ENCODE assay signal across 7 mouse cellular contexts in genomic region chr17:56009962-56010240, GRCm38 (mm10). TPM values are rescaled to one million over a fixed set of nuclear protein-coding genes. Genes with fewer than 3 reads are reported as not detected.
DNase-seq lines count a peak whose midpoint lies in the region; ATAC-seq and TF ChIP-seq lines count a peak whose summit lies in the region.

No protein-coding gene starts in this region.

- TF ChIP-seq POLR2A in limb, embryonic 14.5 days (IDR thresholded peaks at IDR 0.05; ENCODE audit: borderline replicate concordance, extremely low read depth, insufficient read depth, insufficient read length): no peak

- no peaks in the 10 kb centered on the region for H3K27me3 ChIP-seq in lung, embryonic 15.5 days
- H3K27me3 ChIP-seq in forebrain, embryonic 12.5 days: peaks cover 5% of the 10 kb centered on the region; the same call in 1 of the 2 replicates
- no peaks in the 10 kb centered on the region for H3K27me3 ChIP-seq in limb, embryonic 14.5 days (ENCODE audit: control insufficient read depth, insufficient read depth, low read length)
- no peaks in the 10 kb centered on the region for H3K27me3 ChIP-seq in stomach, embryonic 15.5 days (replicated peaks)

- H3K9ac ChIP-seq in lung, embryonic 15.5 days: peak overlapping the region; percentile 83
- peak overlapping the region; percentile 83 for H3K9ac ChIP-seq in forebrain, embryonic 12.5 days
- peak overlapping the region; percentile 72 for H3K9ac ChIP-seq in limb, embryonic 14.5 days (ENCODE audit: low read depth, low read length, severe bottlenecking)
- H3K9ac ChIP-seq in stomach, embryonic 15.5 days: peak overlapping the region; percentile 83; the same call in 1 of the 2 replicates

- H3K9me3 ChIP-seq in lung, embryonic 15.5 days: no peaks in the 10 kb centered on the region
- no peaks in the 10 kb centered on the region for H3K9me3 ChIP-seq in forebrain, embryonic 12.5 days
- no peaks in the 10 kb centered on the region for H3K9me3 ChIP-seq in limb, embryonic 14.5 days (ENCODE audit: control insufficient read depth, low read length)
- H3K9me3 ChIP-seq in stomach, embryonic 15.5 days: no peaks in the 10 kb centered on the region

- H3K36me3 ChIP-seq in lung, embryonic 15.5 days: peaks cover 26% of the 10 kb centered on the region
- H3K36me3 ChIP-seq in forebrain, embryonic 12.5 days (replicated peaks): peaks cover 38% of the 10 kb centered on the region
- H3K36me3 ChIP-seq in limb, embryonic 14.5 days (ENCODE audit: control insufficient read depth, insufficient read depth, low read length): peaks cover 27% of the 10 kb centered on the region
- H3K36me3 ChIP-seq in stomach, embryonic 15.5 days: peaks cover 17% of the 10 kb centered on the region; the same call in 1 of the 2 replicates

- H3K27ac ChIP-seq in lung, embryonic 15.5 days: peak overlapping the region; percentile 91; the same call in 1 of the 2 replicates
- peak overlapping the region; percentile 97 for H3K27ac ChIP-seq in forebrain, embryonic 12.5 days
- H3K27ac ChIP-seq in limb, embryonic 14.5 days (replicated peaks; ENCODE audit: low read depth, low read length): no peak overlapping the region
- 0 out of 2 replicates have a peak overlapping the region, but pooled peaks have one; percentile 92 for H3K27ac ChIP-seq in stomach, embryonic 15.5 days

- peak overlapping the region; percentile 96 for H3K4me3 ChIP-seq in lung, embryonic 15.5 days
- peak overlapping the region; percentile 78 for H3K4me3 ChIP-seq in forebrain, embryonic 12.5 days (replicated peaks)
- H3K4me3 ChIP-seq in limb, embryonic 14.5 days (replicated peaks; ENCODE audit: low read length): peak overlapping the region; percentile 82
- H3K4me3 ChIP-seq in stomach, embryonic 15.5 days (replicated peaks): peak overlapping the region; percentile 98

- WGBS in lung, embryonic 15.5 days: 25% methylated on average over 2 of the region's 2 CpGs
- WGBS in forebrain, embryonic 12.5 days: 42% methylated on average over 2 of the region's 2 CpGs
- 31% methylated on average over 2 of the region's 2 CpGs for WGBS in limb, embryonic 14.5 days
- 41% methylated on average over 2 of the region's 2 CpGs for WGBS in stomach, embryonic 15.5 days

- ATAC-seq in lung, embryonic 15.5 days (ENCODE audit: borderline replicate concordance, extremely low read depth, low FRiP score, low TSS enrichment): no peak
- ATAC-seq in forebrain, embryonic 12.5 days (ENCODE audit: low FRiP score): no peak
- no peak for ATAC-seq in limb, embryonic 14.5 days (ENCODE audit: low FRiP score, low read depth)
- no peak for ATAC-seq in stomach, embryonic 15.5 days (ENCODE audit: insufficient read depth, low FRiP score, low read depth)
- no peak for ATAC-seq in cerebellum, adult (ENCODE audit: insufficient number of reproducible peaks, low FRiP score, low TSS enrichment)

- peaks cover 23% of the 10 kb centered on the region for H3K4me1 ChIP-seq in lung, embryonic 15.5 days
- H3K4me1 ChIP-seq in forebrain, embryonic 12.5 days: peaks cover 36% of the 10 kb centered on the region
- peaks cover 14% of the 10 kb centered on the region for H3K4me1 ChIP-seq in limb, embryonic 14.5 days (ENCODE audit: control insufficient read depth, insufficient read depth, low read length)
- H3K4me1 ChIP-seq in stomach, embryonic 15.5 days: peaks cover 22% of the 10 kb centered on the region

- peak overlapping the region; percentile 98 for H3K4me2 ChIP-seq in lung, embryonic 15.5 days
- peak overlapping the region; percentile 95 for H3K4me2 ChIP-seq in forebrain, embryonic 12.5 days
- H3K4me2 ChIP-seq in limb, embryonic 14.5 days (replicated peaks; ENCODE audit: low read depth, low read length, severe bottlenecking): peak overlapping the region; percentile 100
- peak overlapping the region; percentile 100 for H3K4me2 ChIP-seq in stomach, embryonic 15.5 days

- no peak for DNase-seq in lung, postnatal 36 days
- no peak for DNase-seq in limb, embryonic 14.5 days (ENCODE audit: low spot score)
- no peak for DNase-seq in urinary bladder, adult 18-20 months (ENCODE audit: low spot score in 2 of 2)

RNA-seq across cellular contexts. Expression of gene Mpnd, which starts 4.4 kb away (rescaled TPM):
- 103 and 116 TPM in 2 replicates for polyA plus RNA-seq in lung, embryonic 15.5 days (2015; fragmentation: Nextera tagmentation; extraction: Ambion mirVana)
- 184 and 186 TPM in 2 replicates for polyA plus RNA-seq in forebrain, embryonic 12.5 days (2016; fragmentation: Nextera tagmentation; extraction: Ambion mirVana)
- 118 and 148 TPM in 2 replicates for polyA plus RNA-seq in limb, embryonic 14.5 days (2012; rRNA removed)
- 101 and 114 TPM in 2 replicates for polyA plus RNA-seq in limb, embryonic 14.5 days (2014; fragmentation: Nextera tagmentation; extraction: Ambion mirVana)
- polyA plus RNA-seq in stomach, embryonic 15.5 days (2015; fragmentation: Nextera tagmentation; extraction: Ambion mirVana): 89.7 and 91.8 TPM in 2 replicates

RNA-seq across cellular contexts. Expression of gene Stap2, which starts 4.5 kb away (rescaled TPM):
- 17.4 and 18.3 TPM in 2 replicates for polyA plus RNA-seq in lung, embryonic 15.5 days (2015; fragmentation: Nextera tagmentation; extraction: Ambion mirVana)
- polyA plus RNA-seq in forebrain, embryonic 12.5 days (2016; fragmentation: Nextera tagmentation; extraction: Ambion mirVana): 4.2 and 4.6 TPM in 2 replicates
- polyA plus RNA-seq in limb, embryonic 14.5 days (2012; rRNA removed): 14.7 TPM in 2 replicates
- polyA plus RNA-seq in limb, embryonic 14.5 days (2014; fragmentation: Nextera tagmentation; extraction: Ambion mirVana): 14.4 and 18.7 TPM in 2 replicates
- 28.0 and 30.9 TPM in 2 replicates for polyA plus RNA-seq in stomach, embryonic 15.5 days (2015; fragmentation: Nextera tagmentation; extraction: Ambion mirVana)

RNA-seq across cellular contexts. Expression of gene Fsd1, which starts 23.6 kb away (rescaled TPM):
- polyA plus RNA-seq in lung, embryonic 15.5 days (2015; fragmentation: Nextera tagmentation; extraction: Ambion mirVana): 7.7 and 8.1 TPM in 2 replicates
- polyA plus RNA-seq in forebrain, embryonic 12.5 days (2016; fragmentation: Nextera tagmentation; extraction: Ambion mirVana): 79.7 and 82.4 TPM in 2 replicates
- 27.5 and 29.4 TPM in 2 replicates for polyA plus RNA-seq in limb, embryonic 14.5 days (2012; rRNA removed)
- 14.2 and 18.7 TPM in 2 replicates for polyA plus RNA-seq in limb, embryonic 14.5 days (2014; fragmentation: Nextera tagmentation; extraction: Ambion mirVana)
- polyA plus RNA-seq in stomach, embryonic 15.5 days (2015; fragmentation: Nextera tagmentation; extraction: Ambion mirVana): 9.8 and 11.7 TPM in 2 replicates

RNA-seq across cellular contexts. Expression of gene Sh3gl1, which starts 26.5 kb away (rescaled TPM):
- 169 and 174 TPM in 2 replicates for polyA plus RNA-seq in lung, embryonic 15.5 days (2015; fragmentation: Nextera tagmentation; extraction: Ambion mirVana)
- 130 and 135 TPM in 2 replicates for polyA plus RNA-seq in forebrain, embryonic 12.5 days (2016; fragmentation: Nextera tagmentation; extraction: Ambion mirVana)
- 176 and 194 TPM in 2 replicates for polyA plus RNA-seq in limb, embryonic 14.5 days (2012; rRNA removed)
- 166 and 178 TPM in 2 replicates for polyA plus RNA-seq in limb, embryonic 14.5 days (2014; fragmentation: Nextera tagmentation; extraction: Ambion mirVana)
- polyA plus RNA-seq in stomach, embryonic 15.5 days (2015; fragmentation: Nextera tagmentation; extraction: Ambion mirVana): 136 and 142 TPM in 2 replicates

RNA-seq across cellular contexts. Expression of gene Chaf1a, which starts 30.3 kb away (rescaled TPM):
- polyA plus RNA-seq in lung, embryonic 15.5 days (2015; fragmentation: Nextera tagmentation; extraction: Ambion mirVana): 31.4 and 32.4 TPM in 2 replicates
- 39.1 and 43.4 TPM in 2 replicates for polyA plus RNA-seq in forebrain, embryonic 12.5 days (2016; fragmentation: Nextera tagmentation; extraction: Ambion mirVana)
- 22.8 and 25.1 TPM in 2 replicates for polyA plus RNA-seq in limb, embryonic 14.5 days (2012; rRNA removed)
- 18.4 and 19.3 TPM in 2 replicates for polyA plus RNA-seq in limb, embryonic 14.5 days (2014; fragmentation: Nextera tagmentation; extraction: Ambion mirVana)
- polyA plus RNA-seq in stomach, embryonic 15.5 days (2015; fragmentation: Nextera tagmentation; extraction: Ambion mirVana): 21.7 and 22.4 TPM in 2 replicates
